Mouse (Mus musculus) heart, adult 9 months (tissue): Measurements from ENCODE around the gene AC131692.1.

Source experiments
- DNase-seq, 2 experiments: peaks; one replicate each; pipeline ENCODE4 v3.0.0; 2022; ENCODE audit warnings: low spot score in 2 of 2

Gene AC131692.1

GRCm38 (mm10) chr19:6067724-6068415, 26.3 kb upstream of the AC131692.1 start, which contains the start of gene Tm7sf2:
Tm7sf2 (minus strand) TSS chr19:6068373.
- peak; percentile 91 to 93 for DNase-seq

- DNase-seq: no peak
Measured at GRCm38 (mm10) chr19:6068951-6069350, 25.3 kb upstream of the AC131692.1 start.

- DNase-seq: no peak
Measured at GRCm38 (mm10) chr19:6069851-6070250, 24.4 kb upstream of the AC131692.1 start.

- DNase-seq: no peak
Measured at GRCm38 (mm10) chr19:6070571-6071250, 23.5 kb upstream of the AC131692.1 start.

- DNase-seq: no peak
Measured at GRCm38 (mm10) chr19:6071261-6071660, 23.0 kb upstream of the AC131692.1 start.

- DNase-seq: no peak
Measured at GRCm38 (mm10) chr19:6073889-6074288, 20.3 kb upstream of the AC131692.1 start.

- DNase-seq: peak; percentile 83 to 86
Measured at GRCm38 (mm10) chr19:6076564-6077393, 17.4 kb upstream of the AC131692.1 start, which contains the start of gene Vps51. Vps51 (minus strand) TSS chr19:6077231.

- DNase-seq: no peak
Measured at GRCm38 (mm10) chr19:6079983-6080480, 14.2 kb upstream of the AC131692.1 start, which contains the start of gene Tmem262. Tmem262 (plus strand) TSS chr19:6080033.

- DNase-seq: no peak
Measured at GRCm38 (mm10) chr19:6082156-6082555, 12.1 kb upstream of the AC131692.1 start, which contains the start of gene Gm28374. Gm28374 (minus strand) TSS chr19:6082256.

- peak; percentile 94 to 96 for DNase-seq
Measured at GRCm38 (mm10) chr19:6084478-6085248, 9.6 kb upstream of the AC131692.1 start, which contains the start of the genes Zfpl1 and Cdca5. Zfpl1 (minus strand) TSS chr19:6084956. Cdca5 (plus strand) TSS chr19:6084983.

- DNase-seq: no peak
Measured at GRCm38 (mm10) chr19:6085417-6085879, 8.8 kb upstream of the AC131692.1 start.

- no peak for DNase-seq
Measured at GRCm38 (mm10) chr19:6088841-6089240, 5.4 kb upstream of the AC131692.1 start.

GRCm38 (mm10) chr19:6097847-6098246, 3.6 kb downstream of the AC131692.1 start:
- no peak for DNase-seq

GRCm38 (mm10) chr19:6101186-6101585, 7.0 kb downstream of the AC131692.1 start:
- DNase-seq: no peak

- no peak for DNase-seq
Measured at GRCm38 (mm10) chr19:6102169-6102853, 8.1 kb downstream of the AC131692.1 start.

- DNase-seq: no peak
Measured at GRCm38 (mm10) chr19:6104476-6104875, 10.3 kb downstream of the AC131692.1 start.

GRCm38 (mm10) chr19:6105586-6105985, 11.4 kb downstream of the AC131692.1 start, which contains the start of gene Naaladl1:
Naaladl1 (plus strand) TSS chr19:6105782.
- DNase-seq: no peak

GRCm38 (mm10) chr19:6113116-6113515, 18.9 kb downstream of the AC131692.1 start:
- DNase-seq: no peak

- peak in 1 of 2 experiments; percentile 15 for DNase-seq
Measured at GRCm38 (mm10) chr19:6116113-6116850, 22.1 kb downstream of the AC131692.1 start.
